Mouse (Mus musculus): ENCODE results near the gene Larp1.

The Larp1 gene

DNA sequence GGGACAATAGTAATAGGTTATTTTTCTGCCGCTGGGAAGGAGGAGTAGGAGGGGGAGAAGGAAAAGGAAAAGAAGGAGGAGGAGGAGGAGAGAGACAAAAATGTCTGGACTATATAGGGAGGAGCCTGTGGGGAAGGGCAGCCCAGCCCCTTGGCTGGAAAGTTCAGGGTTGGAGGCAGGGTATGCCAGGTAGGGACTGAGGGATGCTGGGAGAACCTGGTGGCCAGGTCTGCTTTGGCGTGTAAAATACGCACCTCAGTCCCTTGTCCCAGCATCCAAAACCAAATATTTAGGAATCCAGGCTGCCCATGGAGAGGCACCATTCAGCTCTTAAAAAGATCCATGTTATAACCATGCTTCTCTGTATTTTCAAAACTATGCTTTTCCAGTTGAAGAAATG lies 93.3 kb downstream of the Larp1 start:
- no peak for DNase-seq

GRCm38 (mm10) chr11:58102581-58103343 lies 93.9 kb downstream of the Larp1 start:
- DNase-seq: no peak

- peak in 1 of 2 experiments; percentile 34 for DNase-seq
These were observed 94.4 kb downstream of the Larp1 start for GRCm38 (mm10) chr11:58103344-58103653.

DNA sequence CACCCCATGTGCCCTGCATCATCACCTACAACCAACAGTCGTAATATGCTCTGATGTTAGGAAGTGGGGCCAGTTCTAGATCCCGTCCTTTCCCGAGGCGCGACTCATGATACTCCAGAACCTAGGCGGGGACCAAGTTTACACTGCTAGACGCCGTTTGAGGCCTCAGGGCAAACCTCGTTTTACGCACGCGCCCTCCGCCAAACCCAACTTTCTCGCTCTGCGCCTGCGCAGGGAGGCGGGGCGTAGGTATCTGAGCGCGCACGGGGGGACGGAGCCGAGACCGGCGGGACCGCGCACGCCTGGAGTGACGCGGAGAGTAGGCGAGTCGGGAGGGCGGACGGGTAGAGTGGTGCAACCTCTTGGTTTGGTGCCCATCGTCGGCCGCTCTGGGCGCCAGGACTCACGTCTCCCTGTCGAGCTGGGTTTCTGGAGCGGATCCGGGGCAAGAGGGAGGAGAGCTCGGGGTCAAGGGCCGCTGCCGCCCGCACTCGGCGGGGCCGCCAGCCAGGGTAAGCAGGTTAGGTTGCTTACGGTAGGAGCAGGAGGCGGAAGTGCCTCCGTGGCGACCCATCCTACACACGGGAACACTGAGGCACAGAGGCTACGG lies 94.9 kb downstream of the Larp1 start, which contains the start of gene Cnot8:
Gene Cnot8, plus strand, starts transcription at position 457 of the 610 bp plus-strand sequence.
- DNase-seq: peak; percentile 97 to 98

GRCm38 (mm10) chr11:58104351-58104791 lies 95.5 kb downstream of the Larp1 start:
- DNase-seq: no peak

GRCm38 (mm10) chr11:58107009-58107408 lies 98.1 kb downstream of the Larp1 start:
- DNase-seq: no peak

- DNase-seq: no peak
These were observed 98.9 kb downstream of the Larp1 start for GRCm38 (mm10) chr11:58107664-58108337.

Measured in spleen, adult 18-20 months (tissue).